Mouse (Mus musculus) thymus, adult 2 months (tissue): ENCODE data around the gene Synj2.

Experiments
- CTCF ChIP-seq: fragments of 200-500 bp; IDR thresholded peaks from 2 replicates; pipeline ENCODE4 v1.5.1; 2012; ENCODE audit warnings: mild to moderate bottlenecking, control low read depth, low read length, moderate library complexity, borderline replicate concordance; ENCODE audit not compliant: control insufficient read depth, poor library complexity, insufficient read depth; ENCODE audit errors: extremely low read depth
- POLR2A ChIP-seq: fragments of 200-500 bp; IDR thresholded peaks from 2 replicates; pipeline ENCODE4 v1.6.1; 2012; ENCODE audit warnings: mild to moderate bottlenecking, low read length, control low read depth, moderate library complexity; ENCODE audit not compliant: control insufficient read depth, poor library complexity, insufficient read depth; ENCODE audit errors: extremely low read depth

GRCm38 (mm10) chr17:5968562-5968961, 27.5 kb downstream of the Synj2 start:
- TF ChIP-seq POLR2A (no peak), CTCF (no peak)
